Mouse (Mus musculus): ENCODE results near the gene Fbxo10. TPM values are rescaled to one million over a fixed set of nuclear protein-coding genes. Genes with fewer than 3 reads are reported as not detected.
A peak's percentile ranks its signal among the peaks of the same experiment; 100 is the strongest.

Gene Fbxo10
- polyA plus RNA-seq, 1 experiment from 2014 or later = 13.3 TPM

GRCm38 (mm10) chr4:45015615-45016014 is 68.8 kb downstream of the Fbxo10 start:
- DNase-seq (peak; percentile 84), ATAC-seq (ENCODE audit: insufficient read depth) (no peak)
- 10% methylated on average over 3 of the region's 3 CpGs for WGBS
- Histone ChIP-seq H3K4me1 (ENCODE audit: insufficient read depth) (no peaks in the 10 kb centered on the region; the same call in 1 of the 2 replicates), H3K36me3 (ENCODE audit: insufficient read depth) (no peaks in the 10 kb centered on the region), H3K27ac (ENCODE audit: low read depth) (no peak overlapping the region), H3K4me3 (ENCODE audit: low read depth, low read length) (no peak overlapping the region), H3K9me3 (ENCODE audit: low read depth, low read length) (no peaks in the 10 kb centered on the region), H3K27me3 (ENCODE audit: insufficient read depth, low read length) (no peaks in the 10 kb centered on the region), H3K4me2 (no peak overlapping the region), H3K9ac (no peak overlapping the region; the same call in 1 of the 2 replicates)
- peak; percentile 74 for TF ChIP-seq CTCF (IDR thresholded peaks at IDR 0.05; ENCODE audit: low read depth)

GRCm38 (mm10) chr4:45013537-45013936 is 70.9 kb downstream of the Fbxo10 start:
- DNase-seq (no peak), ATAC-seq (ENCODE audit: insufficient read depth) (no peak)
- no peaks in the 10 kb centered on the region for H3K27me3 ChIP-seq (ENCODE audit: insufficient read depth, low read length)
- peak overlapping the region; percentile 79 for H3K4me3 ChIP-seq (ENCODE audit: low read depth, low read length)
- H3K4me1 ChIP-seq (ENCODE audit: insufficient read depth) = peaks cover 5% of the 10 kb centered on the region; the same call in 1 of the 2 replicates
- H3K9ac ChIP-seq = peak overlapping the region; percentile 72
- H3K9me3 ChIP-seq (ENCODE audit: low read depth, low read length) = no peaks in the 10 kb centered on the region
- no peak overlapping the region for H3K27ac ChIP-seq (ENCODE audit: low read depth)
- WGBS = 3% methylated on average over 2 of the region's 2 CpGs
- no peak for TF ChIP-seq CTCF (IDR thresholded peaks at IDR 0.05; ENCODE audit: low read depth)
- peak overlapping the region; percentile 76 for H3K4me2 ChIP-seq
- no peaks in the 10 kb centered on the region for H3K36me3 ChIP-seq (ENCODE audit: insufficient read depth)

- no peak for TF ChIP-seq CTCF (IDR thresholded peaks at IDR 0.05; ENCODE audit: low read depth)
- Histone ChIP-seq H3K36me3 (ENCODE audit: insufficient read depth) (no peaks in the 10 kb centered on the region), H3K4me2 (peak overlapping the region; percentile 76), H3K9ac (peak overlapping the region; percentile 72), H3K4me3 (ENCODE audit: low read depth, low read length) (peak overlapping the region; percentile 79), H3K4me1 (ENCODE audit: insufficient read depth) (peaks cover 5% of the 10 kb centered on the region; the same call in 1 of the 2 replicates), H3K27ac (ENCODE audit: low read depth) (peak overlapping the region; percentile 86), H3K9me3 (ENCODE audit: low read depth, low read length) (no peaks in the 10 kb centered on the region), H3K27me3 (ENCODE audit: insufficient read depth, low read length) (no peaks in the 10 kb centered on the region)
- ATAC-seq (ENCODE audit: insufficient read depth) = no peak
- WGBS = 2% methylated on average over 13 of the region's 13 CpGs
- no peak for DNase-seq
Measured at GRCm38 (mm10) chr4:45013031-45013431, 71.4 kb downstream of the Fbxo10 start.

- Histone ChIP-seq H3K4me3 (ENCODE audit: low read depth, low read length) (peak within 1 kb of the TSS; percentile 79), H3K36me3 (ENCODE audit: insufficient read depth) (no peaks in the 10 kb centered on the region), H3K27ac (ENCODE audit: low read depth) (peak within 1 kb of the TSS; percentile 98), H3K4me1 (ENCODE audit: insufficient read depth) (peaks cover 5% of the 10 kb centered on the region; the same call in 1 of the 2 replicates), H3K4me2 (peak within 1 kb of the TSS; percentile 76), H3K9ac (peak within 1 kb of the TSS; percentile 90), H3K9me3 (ENCODE audit: low read depth, low read length) (no peaks in the 10 kb centered on the region), H3K27me3 (ENCODE audit: insufficient read depth, low read length) (no peaks in the 10 kb centered on the region)
- WGBS = under 1% methylated on average over 56 of the region's 63 CpGs
- TF ChIP-seq CTCF (IDR thresholded peaks at IDR 0.05; ENCODE audit: low read depth) = no peak
- DNase-seq (peak; percentile 100), ATAC-seq (ENCODE audit: insufficient read depth) (peak; percentile 98)
Measured at GRCm38 (mm10) chr4:45012105-45012975, 72.1 kb downstream of the Fbxo10 start, which contains the start of gene Zbtb5. Gene Zbtb5, minus strand, starts transcription at chr4:45012412.

GRCm38 (mm10) chr4:45011581-45012104 is 72.8 kb downstream of the Fbxo10 start:
- Histone ChIP-seq H3K36me3 (ENCODE audit: insufficient read depth) (no peaks in the 10 kb centered on the region), H3K4me2 (peak overlapping the region; percentile 75), H3K9ac (peak overlapping the region; percentile 90), H3K27ac (ENCODE audit: low read depth) (peak overlapping the region; percentile 98), H3K9me3 (ENCODE audit: low read depth, low read length) (no peaks in the 10 kb centered on the region), H3K27me3 (ENCODE audit: insufficient read depth, low read length) (no peaks in the 10 kb centered on the region), H3K4me3 (ENCODE audit: low read depth, low read length) (peak overlapping the region; percentile 79), H3K4me1 (ENCODE audit: insufficient read depth) (peaks cover 5% of the 10 kb centered on the region; the same call in 1 of the 2 replicates)
- ATAC-seq (ENCODE audit: insufficient read depth) = peak; percentile 82
- no peak for TF ChIP-seq CTCF (IDR thresholded peaks at IDR 0.05; ENCODE audit: low read depth)
- WGBS = under 1% methylated on average over 31 of the region's 31 CpGs
- peak; percentile 79 for DNase-seq

- peak overlapping the region; percentile 98 for H3K27ac ChIP-seq (ENCODE audit: low read depth)
- H3K4me3 ChIP-seq (ENCODE audit: low read depth, low read length) = peak overlapping the region; percentile 79
- no peaks in the 10 kb centered on the region for H3K9me3 ChIP-seq (ENCODE audit: low read depth, low read length)
- peak overlapping the region; percentile 75 for H3K4me2 ChIP-seq
- peak overlapping the region; percentile 90 for H3K9ac ChIP-seq
- TF ChIP-seq CTCF (IDR thresholded peaks at IDR 0.05; ENCODE audit: low read depth) = no peak
- H3K4me1 ChIP-seq (ENCODE audit: insufficient read depth) = peaks cover 5% of the 10 kb centered on the region; the same call in 1 of the 2 replicates
- DNase-seq (peak; percentile 25), ATAC-seq (ENCODE audit: insufficient read depth) (no peak)
- 8% methylated on average over 11 of the region's 11 CpGs for WGBS
- H3K36me3 ChIP-seq (ENCODE audit: insufficient read depth) = no peaks in the 10 kb centered on the region
- H3K27me3 ChIP-seq (ENCODE audit: insufficient read depth, low read length) = no peaks in the 10 kb centered on the region
Measured at GRCm38 (mm10) chr4:45010806-45011415, 73.5 kb downstream of the Fbxo10 start.

Data from lung, embryonic 14.5 days (tissue).